Mouse (Mus musculus): ENCODE results near the gene Zfp410. TPM values are rescaled to one million over a fixed set of nuclear protein-coding genes. Genes with fewer than 3 reads are reported as not detected.

Gene Zfp410
- polyA plus RNA-seq, 1 experiment from 2014 or later: 126 TPM

GRCm38 (mm10) chr12:84284885-84285592 lies 31.6 kb upstream of the Zfp410 start, which contains the start of gene Ptgr2:
Gene Ptgr2 (plus strand): TSS chr12:84285232.
- Histone ChIP-seq H3K36me3 (ENCODE audit: control insufficient read depth, insufficient read depth, low read length) (no peaks in the 10 kb centered on the region), H3K27ac (ENCODE audit: low read depth, low read length) (peak within 1 kb of the TSS; percentile 42; the same call in 1 of the 2 replicates), H3K4me1 (replicated peaks; ENCODE audit: control insufficient read depth, insufficient read depth, low read length) (no peaks in the 10 kb centered on the region), H3K9me3 (ENCODE audit: control insufficient read depth, low read length) (no peaks in the 10 kb centered on the region), H3K4me2 (replicated peaks; ENCODE audit: low read depth, low read length) (peak within 1 kb of the TSS; percentile 44), H3K27me3 (ENCODE audit: control insufficient read depth, insufficient read depth, low read length) (no peaks in the 10 kb centered on the region), H3K4me3 (ENCODE audit: low read depth, low read length) (peak within 1 kb of the TSS; percentile 44), H3K9ac (ENCODE audit: low read depth, low read length) (peak within 1 kb of the TSS; percentile 55)
- peak; percentile 95 for DNase-seq (ENCODE audit: low spot score)
- peak; percentile 94 for ATAC-seq (ENCODE audit: low FRiP score)
- WGBS: under 1% methylated on average over 39 of the region's 39 CpGs

- DNase-seq (ENCODE audit: low spot score) (no peak), ATAC-seq (ENCODE audit: low FRiP score) (peak; percentile 12; the same call in 1 of the 2 replicates)
- H3K4me1 ChIP-seq (replicated peaks; ENCODE audit: control insufficient read depth, insufficient read depth, low read length): no peaks in the 10 kb centered on the region
- no peaks in the 10 kb centered on the region for H3K27me3 ChIP-seq (ENCODE audit: control insufficient read depth, insufficient read depth, low read length)
- no peaks in the 10 kb centered on the region for H3K36me3 ChIP-seq (ENCODE audit: control insufficient read depth, insufficient read depth, low read length)
- H3K9ac ChIP-seq (ENCODE audit: low read depth, low read length): peak overlapping the region; percentile 55
- no peak overlapping the region for H3K27ac ChIP-seq (ENCODE audit: low read depth, low read length)
- peak overlapping the region; percentile 44 for H3K4me2 ChIP-seq (replicated peaks; ENCODE audit: low read depth, low read length)
- peak overlapping the region; percentile 44 for H3K4me3 ChIP-seq (ENCODE audit: low read depth, low read length)
- no peaks in the 10 kb centered on the region for H3K9me3 ChIP-seq (ENCODE audit: control insufficient read depth, low read length)
- WGBS: 34% methylated on average over 8 of the region's 8 CpGs
Measured at GRCm38 (mm10) chr12:84285593-84285968, 31.1 kb upstream of the Zfp410 start.

- H3K9ac ChIP-seq (ENCODE audit: low read depth, low read length): no peak overlapping the region
- 63% methylated on average over 3 of the region's 3 CpGs for WGBS
- H3K36me3 ChIP-seq (ENCODE audit: control insufficient read depth, insufficient read depth, low read length): no peaks in the 10 kb centered on the region
- no peaks in the 10 kb centered on the region for H3K27me3 ChIP-seq (ENCODE audit: control insufficient read depth, insufficient read depth, low read length)
- no peak overlapping the region for H3K27ac ChIP-seq (ENCODE audit: low read depth, low read length)
- ATAC-seq (ENCODE audit: low FRiP score) (no peak), DNase-seq (ENCODE audit: low spot score) (peak; percentile 57)
- H3K9me3 ChIP-seq (ENCODE audit: control insufficient read depth, low read length): no peaks in the 10 kb centered on the region
- H3K4me3 ChIP-seq (ENCODE audit: low read depth, low read length): no peak overlapping the region
- no peak overlapping the region for H3K4me2 ChIP-seq (replicated peaks; ENCODE audit: low read depth, low read length)
- no peaks in the 10 kb centered on the region for H3K4me1 ChIP-seq (replicated peaks; ENCODE audit: control insufficient read depth, insufficient read depth, low read length)
Measured at GRCm38 (mm10) chr12:84288461-84288860, 28.2 kb upstream of the Zfp410 start.

- no peaks in the 10 kb centered on the region for H3K4me1 ChIP-seq (replicated peaks; ENCODE audit: control insufficient read depth, insufficient read depth, low read length)
- no peak overlapping the region for H3K4me2 ChIP-seq (replicated peaks; ENCODE audit: low read depth, low read length)
- H3K9me3 ChIP-seq (ENCODE audit: control insufficient read depth, low read length): no peaks in the 10 kb centered on the region
- DNase-seq (ENCODE audit: low spot score): no peak
- no peaks in the 10 kb centered on the region for H3K36me3 ChIP-seq (ENCODE audit: control insufficient read depth, insufficient read depth, low read length)
- no peaks in the 10 kb centered on the region for H3K27me3 ChIP-seq (ENCODE audit: control insufficient read depth, insufficient read depth, low read length)
- ATAC-seq (ENCODE audit: low FRiP score): no peak
- H3K4me3 ChIP-seq (ENCODE audit: low read depth, low read length): no peak overlapping the region
- no peak overlapping the region for H3K27ac ChIP-seq (ENCODE audit: low read depth, low read length)
- H3K9ac ChIP-seq (ENCODE audit: low read depth, low read length): no peak overlapping the region
- 94% methylated on average over 6 of the region's 6 CpGs for WGBS
Measured at GRCm38 (mm10) chr12:84297851-84298250, 18.8 kb upstream of the Zfp410 start.

GRCm38 (mm10) chr12:84299265-84299664 lies 17.4 kb upstream of the Zfp410 start:
- H3K4me3 ChIP-seq (ENCODE audit: low read depth, low read length): no peak overlapping the region
- no peak overlapping the region for H3K9ac ChIP-seq (ENCODE audit: low read depth, low read length)
- no peak for ATAC-seq (ENCODE audit: low FRiP score)
- no peaks in the 10 kb centered on the region for H3K9me3 ChIP-seq (ENCODE audit: control insufficient read depth, low read length)
- 94% methylated on average over 2 of the region's 2 CpGs for WGBS
- no peak overlapping the region for H3K27ac ChIP-seq (ENCODE audit: low read depth, low read length)
- no peak overlapping the region for H3K4me2 ChIP-seq (replicated peaks; ENCODE audit: low read depth, low read length)
- H3K36me3 ChIP-seq (ENCODE audit: control insufficient read depth, insufficient read depth, low read length): no peaks in the 10 kb centered on the region
- H3K27me3 ChIP-seq (ENCODE audit: control insufficient read depth, insufficient read depth, low read length): no peaks in the 10 kb centered on the region
- no peak for DNase-seq (ENCODE audit: low spot score)
- H3K4me1 ChIP-seq (replicated peaks; ENCODE audit: control insufficient read depth, insufficient read depth, low read length): no peaks in the 10 kb centered on the region

- Histone ChIP-seq H3K9me3 (ENCODE audit: control insufficient read depth, low read length) (no peaks in the 10 kb centered on the region), H3K4me3 (ENCODE audit: low read depth, low read length) (no peak overlapping the region), H3K9ac (ENCODE audit: low read depth, low read length) (no peak overlapping the region), H3K4me1 (replicated peaks; ENCODE audit: control insufficient read depth, insufficient read depth, low read length) (no peaks in the 10 kb centered on the region), H3K27me3 (ENCODE audit: control insufficient read depth, insufficient read depth, low read length) (no peaks in the 10 kb centered on the region), H3K36me3 (ENCODE audit: control insufficient read depth, insufficient read depth, low read length) (no peaks in the 10 kb centered on the region), H3K4me2 (replicated peaks; ENCODE audit: low read depth, low read length) (no peak overlapping the region), H3K27ac (ENCODE audit: low read depth, low read length) (no peak overlapping the region)
- DNase-seq (ENCODE audit: low spot score) (no peak), ATAC-seq (ENCODE audit: low FRiP score) (no peak)
- WGBS: 90% methylated on average over 5 of the region's 5 CpGs
Measured at GRCm38 (mm10) chr12:84304101-84304500, 12.6 kb upstream of the Zfp410 start.

GRCm38 (mm10) chr12:84304554-84304953 lies 12.1 kb upstream of the Zfp410 start:
- H3K9me3 ChIP-seq (ENCODE audit: control insufficient read depth, low read length): no peaks in the 10 kb centered on the region
- no peaks in the 10 kb centered on the region for H3K27me3 ChIP-seq (ENCODE audit: control insufficient read depth, insufficient read depth, low read length)
- no peak for DNase-seq (ENCODE audit: low spot score)
- no peak overlapping the region for H3K9ac ChIP-seq (ENCODE audit: low read depth, low read length)
- H3K4me1 ChIP-seq (replicated peaks; ENCODE audit: control insufficient read depth, insufficient read depth, low read length): no peaks in the 10 kb centered on the region
- H3K4me3 ChIP-seq (ENCODE audit: low read depth, low read length): no peak overlapping the region
- WGBS: 76% methylated on average over 1 of the region's 1 CpGs
- H3K36me3 ChIP-seq (ENCODE audit: control insufficient read depth, insufficient read depth, low read length): no peaks in the 10 kb centered on the region
- ATAC-seq (ENCODE audit: low FRiP score): no peak
- H3K27ac ChIP-seq (ENCODE audit: low read depth, low read length): no peak overlapping the region
- no peak overlapping the region for H3K4me2 ChIP-seq (replicated peaks; ENCODE audit: low read depth, low read length)

- H3K4me2 ChIP-seq (replicated peaks; ENCODE audit: low read depth, low read length): no peak overlapping the region
- no peaks in the 10 kb centered on the region for H3K27me3 ChIP-seq (ENCODE audit: control insufficient read depth, insufficient read depth, low read length)
- DNase-seq (ENCODE audit: low spot score): no peak
- no peak for ATAC-seq (ENCODE audit: low FRiP score)
- 90% methylated on average over 3 of the region's 5 CpGs for WGBS
- no peaks in the 10 kb centered on the region for H3K36me3 ChIP-seq (ENCODE audit: control insufficient read depth, insufficient read depth, low read length)
- H3K4me3 ChIP-seq (ENCODE audit: low read depth, low read length): no peak overlapping the region
- H3K27ac ChIP-seq (ENCODE audit: low read depth, low read length): no peak overlapping the region
- H3K4me1 ChIP-seq (replicated peaks; ENCODE audit: control insufficient read depth, insufficient read depth, low read length): peaks cover 3% of the 10 kb centered on the region; the same call in 1 of the 2 replicates
- no peak overlapping the region for H3K9ac ChIP-seq (ENCODE audit: low read depth, low read length)
- H3K9me3 ChIP-seq (ENCODE audit: control insufficient read depth, low read length): no peaks in the 10 kb centered on the region
Measured at GRCm38 (mm10) chr12:84311306-84311705, 5.3 kb upstream of the Zfp410 start.

GRCm38 (mm10) chr12:84316006-84316405 lies 646 bp upstream of the Zfp410 start:
- H3K4me1 ChIP-seq (replicated peaks; ENCODE audit: control insufficient read depth, insufficient read depth, low read length): peaks cover 3% of the 10 kb centered on the region; the same call in 1 of the 2 replicates
- H3K36me3 ChIP-seq (ENCODE audit: control insufficient read depth, insufficient read depth, low read length): no peaks in the 10 kb centered on the region
- ATAC-seq (ENCODE audit: low FRiP score): no peak
- no peaks in the 10 kb centered on the region for H3K27me3 ChIP-seq (ENCODE audit: control insufficient read depth, insufficient read depth, low read length)
- peak overlapping the region; percentile 76 for H3K4me2 ChIP-seq (replicated peaks; ENCODE audit: low read depth, low read length)
- peak overlapping the region; percentile 97 for H3K9ac ChIP-seq (ENCODE audit: low read depth, low read length)
- DNase-seq (ENCODE audit: low spot score): no peak
- WGBS: 50% methylated on average over 7 of the region's 7 CpGs
- no peaks in the 10 kb centered on the region for H3K9me3 ChIP-seq (ENCODE audit: control insufficient read depth, low read length)
- H3K27ac ChIP-seq (ENCODE audit: low read depth, low read length): no peak overlapping the region; the same call in 1 of the 2 replicates
- peak overlapping the region; percentile 91 for H3K4me3 ChIP-seq (ENCODE audit: low read depth, low read length)
